ENCODE assay signal across 8 mouse cellular contexts in genomic region chr7:128298481-128299342, GRCm38 (mm10). TPM values are rescaled to one million over a fixed set of nuclear protein-coding genes. Genes with fewer than 3 reads are reported as not detected.
DNase-seq lines count a peak whose midpoint lies in the region; ATAC-seq and TF ChIP-seq lines count a peak whose summit lies in the region.

No protein-coding gene starts in this region.

- no peak for TF ChIP-seq CTCF in thymus, adult 2 months (IDR thresholded peaks at IDR 0.05; ENCODE audit: borderline replicate concordance, control insufficient read depth, extremely low read depth, insufficient read depth, low read length, poor library complexity)

- H3K4me1 ChIP-seq in embryonic facial prominence, embryonic 10.5 days = peaks cover 39% of the 10 kb centered on the region
- H3K4me1 ChIP-seq in midbrain, embryonic 14.5 days (ENCODE audit: control insufficient read depth, insufficient read depth, low read length) = peaks cover 7% of the 10 kb centered on the region
- H3K4me1 ChIP-seq in thymus, adult 2 months (replicated peaks; ENCODE audit: control insufficient read depth, insufficient read depth, low read length) = peaks cover 6% of the 10 kb centered on the region

- peak overlapping the region; percentile 93; the same call in 1 of the 2 replicates for H3K27ac ChIP-seq in embryonic facial prominence, embryonic 10.5 days (replicated peaks)
- no peak overlapping the region for H3K27ac ChIP-seq in midbrain, embryonic 14.5 days (replicated peaks; ENCODE audit: low read depth, low read length)
- H3K27ac ChIP-seq in thymus, adult 2 months (ENCODE audit: control insufficient read depth, insufficient read depth, low read length) = no peak overlapping the region

- 82% methylated on average over 8 of the region's 8 CpGs for WGBS in embryonic facial prominence, embryonic 10.5 days
- 72% methylated on average over 8 of the region's 8 CpGs for WGBS in midbrain, embryonic 14.5 days
- 78% methylated on average over 8 of the region's 8 CpGs for WGBS in thymus, adult 2 months

- H3K27me3 ChIP-seq in embryonic facial prominence, embryonic 10.5 days (replicated peaks; ENCODE audit: low read depth, poor library complexity, severe bottlenecking) = no peaks in the 10 kb centered on the region
- no peaks in the 10 kb centered on the region for H3K27me3 ChIP-seq in midbrain, embryonic 14.5 days (ENCODE audit: control insufficient read depth, insufficient read depth, low read length)
- no peaks in the 10 kb centered on the region for H3K27me3 ChIP-seq in thymus, adult 2 months (ENCODE audit: control insufficient read depth, insufficient read depth, low read length)

- H3K4me3 ChIP-seq in embryonic facial prominence, embryonic 10.5 days = peak overlapping the region; percentile 92
- peak overlapping the region; percentile 73 for H3K4me3 ChIP-seq in midbrain, embryonic 14.5 days (replicated peaks; ENCODE audit: low read depth, low read length)
- H3K4me3 ChIP-seq in thymus, adult 2 months (ENCODE audit: control insufficient read depth, insufficient read depth, low read length) = no peak overlapping the region

- TF ChIP-seq POLR2A in thymus, adult 2 months (IDR thresholded peaks at IDR 0.05; ENCODE audit: control insufficient read depth, extremely low read depth, insufficient read depth, low read length, poor library complexity) = no peak

- ATAC-seq in midbrain, embryonic 14.5 days (ENCODE audit: low FRiP score, low TSS enrichment) = no peak

- H3K9ac ChIP-seq in midbrain, embryonic 14.5 days (replicated peaks; ENCODE audit: low read length) = no peak overlapping the region; the same call in 1 of the 2 replicates

- DNase-seq in layer of hippocampus, adult 11-12 months (ENCODE audit: low spot score) = peak; percentile 34
- DNase-seq in layer of hippocampus, postnatal 25 days (ENCODE audit: extremely low spot score in 1 of 2, low spot score in 1 of 2) = no peak
- no peak for DNase-seq in embryonic facial prominence, embryonic 10.5 days (ENCODE audit: low spot score)
- peak; percentile 5 for DNase-seq in induced T-regulatory cell, adult 2 months (ENCODE audit: low read depth)
- peak; percentile 79 for DNase-seq in midbrain, embryonic 14.5 days
- no peak for DNase-seq in frontal cortex, postnatal 25 days (ENCODE audit: low spot score in 2 of 2)
- DNase-seq in thymus, adult 2 months = no peak
- DNase-seq in gastrocnemius, adult 8-10 months (ENCODE audit: low spot score in 2 of 2) = no peak

- H3K9me3 ChIP-seq in embryonic facial prominence, embryonic 10.5 days = no peaks in the 10 kb centered on the region
- no peaks in the 10 kb centered on the region for H3K9me3 ChIP-seq in midbrain, embryonic 14.5 days (ENCODE audit: control insufficient read depth, low read length)

- H3K4me2 ChIP-seq in midbrain, embryonic 14.5 days (ENCODE audit: low read length) = peak overlapping the region; percentile 91

- H3K36me3 ChIP-seq in embryonic facial prominence, embryonic 10.5 days (replicated peaks) = peaks cover 16% of the 10 kb centered on the region
- 0 out of 2 replicates have a peak, but pooled peaks cover 6% of the 10 kb centered on the region for H3K36me3 ChIP-seq in midbrain, embryonic 14.5 days (ENCODE audit: control insufficient read depth, insufficient read depth, low read length)
- H3K36me3 ChIP-seq in thymus, adult 2 months (ENCODE audit: control insufficient read depth, insufficient read depth, low read length) = no peaks in the 10 kb centered on the region

RNA-seq across cellular contexts. Expression of gene BC017158, which starts 0.7 kb away (rescaled TPM):
- 10 to 100 TPM; 24.1 to 24.6 TPM for total RNA-seq in layer of hippocampus, postnatal 25 days (2021)
- polyA plus RNA-seq in embryonic facial prominence, embryonic 10.5 days (2016; fragmentation: Nextera tagmentation; extraction: Ambion mirVana) = 24.6 and 27.3 TPM in 2 replicates
- 20.1 and 20.2 TPM in 2 replicates for polyA plus RNA-seq in midbrain, embryonic 14.5 days (2014; fragmentation: Nextera tagmentation; extraction: Ambion mirVana)
- 51.1 and 54.1 TPM in 2 replicates for polyA plus RNA-seq in thymus, adult 2 months (2012; rRNA removed)
- total RNA-seq in gastrocnemius, adult 8-10 months (2022) = 1 to 10 TPM; 2.2 to 2.5 (median 2.3) TPM

RNA-seq across cellular contexts. Expression of gene Slc5a2, which starts 33.3 kb away (rescaled TPM):
- total RNA-seq in layer of hippocampus, postnatal 25 days (2021) = not detected
- 0.10 and 0.28 TPM in 2 replicates for polyA plus RNA-seq in embryonic facial prominence, embryonic 10.5 days (2016; fragmentation: Nextera tagmentation; extraction: Ambion mirVana)
- 0.31 TPM in 1 of 2 replicates, not detected in the other for polyA plus RNA-seq in midbrain, embryonic 14.5 days (2014; fragmentation: Nextera tagmentation; extraction: Ambion mirVana)
- polyA plus RNA-seq in thymus, adult 2 months (2012; rRNA removed) = 0.29 and 0.67 TPM in 2 replicates
- total RNA-seq in gastrocnemius, adult 8-10 months (2022) = not detected

RNA-seq across cellular contexts. Expression of gene Tgfb1i1, which starts 52.1 kb away (rescaled TPM):
- 10 to 100 TPM; 16.3 to 20.4 TPM for total RNA-seq in layer of hippocampus, postnatal 25 days (2021)
- 23.6 and 25.3 TPM in 2 replicates for polyA plus RNA-seq in embryonic facial prominence, embryonic 10.5 days (2016; fragmentation: Nextera tagmentation; extraction: Ambion mirVana)
- polyA plus RNA-seq in midbrain, embryonic 14.5 days (2014; fragmentation: Nextera tagmentation; extraction: Ambion mirVana) = 10.8 and 20.2 TPM in 2 replicates
- 21.0 and 25.4 TPM in 2 replicates for polyA plus RNA-seq in thymus, adult 2 months (2012; rRNA removed)
- total RNA-seq in gastrocnemius, adult 8-10 months (2022) = 1 to 10 TPM; 3.3 to 4.1 (median 3.6) TPM

Comparison
In these comparisons a context has a peak if more than half of its experiments do, and no peak if none do; other contexts are left out.
1. DNase-seq: peak in layer of hippocampus, adult 11-12 months (single experiment), induced T-regulatory cell, adult 2 months (single experiment) and midbrain, embryonic 14.5 days (single experiment); none in layer of hippocampus, postnatal 25 days (0 of 2), embryonic facial prominence, embryonic 10.5 days (single experiment), frontal cortex, postnatal 25 days (0 of 2), thymus, adult 2 months (single experiment) and gastrocnemius, adult 8-10 months (0 of 2).